Comparison of ENCODE assay signal across 22 mouse cellular contexts in genomic region chr1:39143054-39143453, GRCm38 (mm10). TPM values are rescaled to one million over a fixed set of nuclear protein-coding genes. Genes with fewer than 3 reads are reported as not detected.
"Had no signal": no experiment of that assay in that cellular context is flagged by ENCODE, and none has a peak within 500 bp of the region (broad histone marks: within the 10 kb centered on the region; RNA-seq: fewer than 3 reads in every experiment).

No protein-coding gene starts in this region.

- DNase-seq: gastrocnemius, postnatal 10 days; gastrocnemius, postnatal 25 days; heart, adult 18-20 months; heart, postnatal 10 days; heart, postnatal 4 days; kidney, postnatal 10 days; kidney, postnatal 4 days; liver; liver, embryonic 13.5 days had no signal

- H3K27ac ChIP-seq: heart, embryonic 10.5 days; hindbrain, embryonic 10.5 days; hindbrain, embryonic 12.5 days; hindbrain, embryonic 14.5 days; intestine, embryonic 15.5 days; layer of hippocampus, adult 2 months; limb, embryonic 10.5 days; limb, embryonic 12.5 days; liver, embryonic 13.5 days had no signal

- H3K36me3 ChIP-seq: heart, embryonic 10.5 days; heart, embryonic 12.5 days; hindbrain, embryonic 10.5 days; hindbrain, embryonic 12.5 days; intestine, embryonic 15.5 days; limb, embryonic 10.5 days; limb, embryonic 12.5 days; liver, embryonic 13.5 days had no signal

- H3K4me1 ChIP-seq: heart, embryonic 10.5 days; heart, embryonic 12.5 days; hindbrain, embryonic 10.5 days; hindbrain, embryonic 12.5 days; intestine, embryonic 15.5 days; limb, embryonic 10.5 days; limb, embryonic 12.5 days; liver, embryonic 13.5 days had no signal

- H3K4me3 ChIP-seq: heart, embryonic 10.5 days; heart, embryonic 12.5 days; hindbrain, embryonic 10.5 days; hindbrain, embryonic 12.5 days; intestine, embryonic 15.5 days; layer of hippocampus, adult 2 months; limb, embryonic 10.5 days; limb, embryonic 12.5 days; liver, embryonic 13.5 days had no signal

- ATAC-seq: hindbrain, embryonic 16.5 days; inflammation-experienced regulatory T-cells, adult 6 months; intestine, embryonic 15.5 days had no signal

- H3K4me2 ChIP-seq: heart, embryonic 12.5 days; hindbrain, embryonic 12.5 days; hindbrain, embryonic 14.5 days; intestine, embryonic 15.5 days; limb, embryonic 12.5 days; liver, embryonic 11.5 days; liver, embryonic 13.5 days had no signal

- H3K9me3 ChIP-seq: hindbrain, embryonic 12.5 days; intestine, embryonic 15.5 days; limb, embryonic 10.5 days; limb, embryonic 12.5 days; liver, embryonic 13.5 days had no signal

- H3K27me3 ChIP-seq: hindbrain, embryonic 12.5 days; intestine, embryonic 15.5 days; limb, embryonic 12.5 days; liver, embryonic 13.5 days had no signal

- H3K9ac ChIP-seq: heart, embryonic 12.5 days; hindbrain, embryonic 12.5 days; hindbrain, embryonic 14.5 days; intestine, embryonic 15.5 days; limb, embryonic 12.5 days; liver, embryonic 13.5 days had no signal

RNA-seq across cellular contexts. Expression of gene Npas2, which starts 50.5 kb away (rescaled TPM):
- total RNA-seq: granulocyte monocyte progenitor cell, adult 5-6 weeks had no signal
